Mouse (Mus musculus) MEL (cell line): ENCODE results near the gene Fa2h. TPM values are rescaled to one million over a fixed set of nuclear protein-coding genes. Genes with fewer than 3 reads are reported as not detected.
A peak's percentile ranks its signal among the peaks of the same experiment; 100 is the strongest.

Experiments
- DNase-seq: peaks from one replicate; pipeline ENCODE4 v3.0.0; 2011; ENCODE audit warnings: low read depth, low spot score
- H3K27ac ChIP-seq: 2 replicates; pipeline ENCODE4 v1.5.1; 2012; ENCODE audit warnings: low read depth, mild to moderate bottlenecking, control low read depth, low read length, moderate library complexity; ENCODE audit not compliant: control insufficient read depth
- H3K27me3 ChIP-seq, 2 experiments: fragments of 150-350 bp in 1 of 2; sonication (generic) in 1 of 2; 2 replicates each; pipeline ENCODE4 v1.6.1; 2012; ENCODE audit warnings: low read length in 2 of 2, mild to moderate bottlenecking in 2 of 2, improper control_type of control experiment in 1 of 2, moderate library complexity in 1 of 2; ENCODE audit not compliant: insufficient read depth in 2 of 2, control insufficient read depth in 1 of 2
- H3K36me3 ChIP-seq, 2 experiments: 2 replicates each; pipeline ENCODE4 v1.6.1; 2012 to 2014; ENCODE audit warnings: low read length in 2 of 2, improper control_type of control experiment in 1 of 2, inconsistent platforms in 1 of 2, mild to moderate bottlenecking in 1 of 2; ENCODE audit not compliant: insufficient read depth in 2 of 2, control insufficient read depth in 1 of 2
- H3K4me1 ChIP-seq, 2 experiments: fragments of 150-350 bp in 1 of 2; sonication (generic) in 1 of 2; 2 replicates each; pipeline ENCODE4 v1.6.1; 2012; ENCODE audit warnings: low read length in 2 of 2, improper control_type of control experiment in 1 of 2, mild to moderate bottlenecking in 1 of 2; ENCODE audit not compliant: insufficient read depth in 2 of 2, control insufficient read depth in 1 of 2
- H3K4me3 ChIP-seq, 2 experiments: fragments of 150-350 bp in 1 of 2; sonication (generic) in 1 of 2; 2 replicates each; pipeline ENCODE4 v1.5.1; 2012; ENCODE audit warnings: low read depth in 2 of 2, low read length in 2 of 2, mild to moderate bottlenecking in 2 of 2, moderate library complexity in 2 of 2, control low read depth in 1 of 2, improper control_type of control experiment in 1 of 2; ENCODE audit not compliant: control insufficient read depth in 1 of 2, insufficient read depth in 1 of 2
- H3K79me2 ChIP-seq: 2 replicates; pipeline ENCODE4 v1.6.1; 2012; ENCODE audit warnings: mild to moderate bottlenecking, low read length, moderate library complexity; ENCODE audit not compliant: control insufficient read depth, poor library complexity, insufficient read depth
- H3K9ac ChIP-seq: 2 replicates; pipeline ENCODE4 v1.6.1; 2012; ENCODE audit warnings: low read depth, mild to moderate bottlenecking, control low read depth, low read length, moderate library complexity; ENCODE audit not compliant: control insufficient read depth, poor library complexity, severe bottlenecking
- H3K9me3 ChIP-seq: fragments of 150-350 bp; sonication (generic); replicated peaks from 2 replicates; pipeline ENCODE4 v1.6.1; 2012; ENCODE audit warnings: mild to moderate bottlenecking, low read length, improper control_type of control experiment, moderate library complexity; ENCODE audit not compliant: insufficient read depth
- CHD2 ChIP-seq: IDR thresholded peaks from 2 replicates; pipeline ENCODE4 v1.6.1; 2011; ENCODE audit warnings: low read length, improper control_type of control experiment
- E2F4 ChIP-seq: IDR thresholded peaks from 2 replicates; pipeline ENCODE4 v1.6.1; 2011; ENCODE audit warnings: low read depth, low read length, improper control_type of control experiment, borderline replicate concordance
- EP300 ChIP-seq, 2 experiments: IDR thresholded peaks; 2 replicates each; pipeline ENCODE4 v1.6.1; 2011; ENCODE audit warnings: improper control_type of control experiment in 2 of 2, low read length in 2 of 2, low read depth in 1 of 2, mild to moderate bottlenecking in 1 of 2
- GABPA ChIP-seq: IDR thresholded peaks from 2 replicates; pipeline ENCODE4 v1.6.1; 2012; ENCODE audit warnings: low read depth, mild to moderate bottlenecking, inconsistent platforms, low read length, improper control_type of control experiment, moderate library complexity
- KAT2A ChIP-seq: conservative IDR thresholded peaks from 2 replicates; pipeline ENCODE4 v1.6.1; 2012; ENCODE audit warnings: low read depth, low read length, improper control_type of control experiment, inconsistent platforms
- MAX ChIP-seq: IDR thresholded peaks from 2 replicates; pipeline ENCODE4 v1.6.1; 2011; ENCODE audit warnings: low read length, improper control_type of control experiment
- MAZ ChIP-seq: IDR thresholded peaks from 2 replicates; pipeline ENCODE4 v1.6.1; 2012; ENCODE audit warnings: low read depth, mild to moderate bottlenecking, inconsistent platforms, low read length, improper control_type of control experiment
- MEF2A ChIP-seq: IDR thresholded peaks from 2 replicates; pipeline ENCODE4 v1.6.1; 2014; ENCODE audit warnings: low read depth, mild to moderate bottlenecking, inconsistent platforms, low read length, improper control_type of control experiment; ENCODE audit not compliant: poor library complexity, insufficient replicate concordance, severe bottlenecking; ENCODE audit errors: extremely low read depth
- MXI1 ChIP-seq: IDR thresholded peaks from 2 replicates; pipeline ENCODE4 v1.6.1; 2011; ENCODE audit warnings: mild to moderate bottlenecking, low read depth, low read length, improper control_type of control experiment
- MYC ChIP-seq: IDR thresholded peaks from 2 replicates; pipeline ENCODE4 v1.6.1; 2011; ENCODE audit warnings: low read depth, mild to moderate bottlenecking, low read length, improper control_type of control experiment, moderate library complexity
- NELFE ChIP-seq: IDR thresholded peaks from 2 replicates; pipeline ENCODE4 v1.6.1; 2011; ENCODE audit warnings: low read depth, low read length, improper control_type of control experiment
- POLR2A ChIP-seq, 2 experiments: IDR thresholded peaks; 2 replicates each; pipeline ENCODE4 v1.6.1; 2011 to 2012; ENCODE audit warnings: low read length in 2 of 2, mild to moderate bottlenecking in 2 of 2, control low read depth in 1 of 2, improper control_type of control experiment in 1 of 2, low read depth in 1 of 2, moderate library complexity in 1 of 2; ENCODE audit not compliant: control insufficient read depth in 1 of 2, insufficient read depth in 1 of 2, poor library complexity in 1 of 2
- POLR2AphosphoS5 ChIP-seq: IDR thresholded peaks from 2 replicates; pipeline ENCODE4 v1.6.1; 2012; ENCODE audit warnings: low read depth, borderline replicate concordance, mild to moderate bottlenecking, inconsistent platforms, low read length, moderate library complexity, mixed read lengths
- SIN3A ChIP-seq: IDR thresholded peaks from 2 replicates; pipeline ENCODE4 v1.6.1; 2012; ENCODE audit warnings: low read length, improper control_type of control experiment, inconsistent platforms
- SMC3 ChIP-seq: IDR thresholded peaks from 2 replicates; pipeline ENCODE4 v1.6.1; 2011; ENCODE audit warnings: low read depth, low read length, improper control_type of control experiment
- TAL1 ChIP-seq: IDR thresholded peaks from 2 replicates; pipeline ENCODE4 v1.6.1; 2012; ENCODE audit warnings: mild to moderate bottlenecking, inconsistent platforms, low read length, moderate library complexity, mixed read lengths
- TCF12 ChIP-seq: IDR thresholded peaks from 2 replicates; pipeline ENCODE4 v1.6.1; 2014; ENCODE audit warnings: low read depth, mild to moderate bottlenecking, inconsistent platforms, low read length, improper control_type of control experiment, moderate library complexity
- UBTF ChIP-seq: IDR thresholded peaks from 2 replicates; pipeline ENCODE4 v1.6.1; 2012; ENCODE audit warnings: low read depth, mild to moderate bottlenecking, inconsistent platforms, low read length, improper control_type of control experiment, moderate library complexity, borderline replicate concordance; ENCODE audit not compliant: insufficient read depth
- USF1 ChIP-seq: IDR thresholded peaks from 2 replicates; pipeline ENCODE4 v1.6.1; 2014; ENCODE audit warnings: low read depth, mild to moderate bottlenecking, inconsistent platforms, low read length, improper control_type of control experiment, moderate library complexity
- USF2 ChIP-seq, 2 experiments: IDR thresholded peaks; 2 replicates each; pipeline ENCODE4 v1.6.1; 2011 to 2012; ENCODE audit warnings: improper control_type of control experiment in 2 of 2, low read length in 2 of 2, borderline replicate concordance in 1 of 2, inconsistent platforms in 1 of 2, low read depth in 1 of 2, mild to moderate bottlenecking in 1 of 2; ENCODE audit not compliant: insufficient read depth in 1 of 2
- ZC3H11A ChIP-seq: IDR thresholded peaks from 2 replicates; pipeline ENCODE4 v1.6.1; 2012; ENCODE audit warnings: low read depth, mild to moderate bottlenecking, inconsistent platforms, low read length, improper control_type of control experiment
- ZKSCAN1 ChIP-seq: IDR thresholded peaks from 2 replicates; pipeline ENCODE4 v1.6.1; 2012; ENCODE audit warnings: low read depth, mild to moderate bottlenecking, inconsistent platforms, low read length, improper control_type of control experiment, moderate library complexity
- polyA plus RNA-seq, 2 experiments: library from polyadenylated mRNA; stranded (reverse) in 1 of 2; unstranded in 1 of 2; fragments of >175 nt in 1 of 2; fragments of >200 nt in 1 of 2; gene quantifications; 2 replicates each; pipeline versions ENCODE4 v1.2.1 to v1.2.4; 2012; ENCODE audit warnings: low replicate concordance in 2 of 2, low read depth in 1 of 2; ENCODE audit not compliant: insufficient read length in 2 of 2, insufficient read depth in 1 of 2, missing spikeins in 1 of 2
- total RNA-seq: library from RNA; depleted of rRNA; stranded (reverse); fragments of 300-350 nt; gene quantifications from 2 replicates; pipeline ENCODE4 v1.2.3, GENCODE M21; 2012

The Fa2h gene
- total and polyA plus RNA-seq, 3 experiments = not detected

- TF ChIP-seq USF2 (IDR thresholded peaks at IDR 0.05; ENCODE audit: borderline replicate concordance in 1 of 2, insufficient read depth in 1 of 2, low read depth in 1 of 2, low read length in 2 of 2) = no peak
- no peak for TF ChIP-seq USF1
- TF ChIP-seq GABPA = no peak
- 0 out of 2 replicates have a peak, but pooled peaks have one; percentile 7 for TF ChIP-seq UBTF
Measured at GRCm38 (mm10) chr8:111338370-111339208, 55.0 kb downstream of the Fa2h start (continued).

GRCm38 (mm10) chr8:111337890-111338347 is 55.7 kb downstream of the Fa2h start, which contains the start of gene Mlkl:
Mlkl (minus strand) TSS chr8:111338177.
- no peak for TF ChIP-seq EP300 (IDR thresholded peaks at IDR 0.05; ENCODE audit: low read depth in 1 of 2, low read length in 2 of 2)
- TF ChIP-seq MYC = no peak
- no peak for TF ChIP-seq POLR2AphosphoS5
- TF ChIP-seq MXI1 = peak; percentile 85
- TF ChIP-seq E2F4 = no peak
- TF ChIP-seq POLR2A (IDR thresholded peaks at IDR 0.05; ENCODE audit: control insufficient read depth in 1 of 2, insufficient read depth in 1 of 2, low read depth in 1 of 2, low read length in 2 of 2, poor library complexity in 1 of 2) = peak in 1 of 2 experiments; percentile 57; a peak in 2 of 4 replicates
- TF ChIP-seq NELFE = peak; percentile 37; the same call in 1 of the 2 replicates
- no peak for TF ChIP-seq KAT2A
- TF ChIP-seq UBTF = 0 out of 2 replicates have a peak, but pooled peaks have one; percentile 63
- TF ChIP-seq ZKSCAN1 = no peak
- peak; percentile 68; the same call in 1 of the 2 replicates for TF ChIP-seq SIN3A
- 0 out of 2 replicates have a peak, but pooled peaks have one; percentile 5 for TF ChIP-seq TCF12
- TF ChIP-seq MAZ = 0 out of 2 replicates have a peak, but pooled peaks have one; percentile 31
- no peak for TF ChIP-seq MEF2A
- TF ChIP-seq MAX = no peak
- no peak for TF ChIP-seq ZC3H11A
- TF ChIP-seq SMC3 = no peak
- TF ChIP-seq TAL1 = no peak
- no peak for TF ChIP-seq CHD2
- TF ChIP-seq, all 39 proteins: peak for 7
- Histone ChIP-seq H3K36me3 (peaks cover 0 to 12% of the 10 kb centered on the region in 2 experiments; a peak in 2 of 4 replicates), H3K79me2 (peaks cover 19% of the 10 kb centered on the region), H3K9me3 (no peaks in the 10 kb centered on the region), H3K27ac (peak within 1 kb of the TSS; percentile 83), H3K9ac (peak within 1 kb of the TSS; percentile 81), H3K4me3 (peak within 1 kb of the TSS; percentile 74 to 79), H3K27me3 (no peaks in the 10 kb centered on the region), H3K4me1 (peaks cover 4 to 16% of the 10 kb centered on the region in 2 experiments; a peak in 3 of 4 replicates)
- peak; percentile 81 for DNase-seq
